Mouse (Mus musculus) gastrocnemius, postnatal 4 days (tissue): ENCODE measurements around the gene Zfyve9. TPM values are rescaled to one million over a fixed set of nuclear protein-coding genes. Genes with fewer than 3 reads are reported as not detected.

Experiments
- DNase-seq, 2 experiments: peaks; one replicate each; pipeline ENCODE4 v3.0.0; 2021 to 2022; ENCODE audit warnings: low spot score in 2 of 2, mixed read lengths in 2 of 2
- total RNA-seq, 2 experiments: library from RNA; stranded (reverse); gene quantifications; 2 replicates each; pipeline ENCODE4 v1.2.3; 2021

Gene Zfyve9
- total RNA-seq, 2 experiments from 2014 or later, result 24.5 to 26.5 TPM

DNA sequence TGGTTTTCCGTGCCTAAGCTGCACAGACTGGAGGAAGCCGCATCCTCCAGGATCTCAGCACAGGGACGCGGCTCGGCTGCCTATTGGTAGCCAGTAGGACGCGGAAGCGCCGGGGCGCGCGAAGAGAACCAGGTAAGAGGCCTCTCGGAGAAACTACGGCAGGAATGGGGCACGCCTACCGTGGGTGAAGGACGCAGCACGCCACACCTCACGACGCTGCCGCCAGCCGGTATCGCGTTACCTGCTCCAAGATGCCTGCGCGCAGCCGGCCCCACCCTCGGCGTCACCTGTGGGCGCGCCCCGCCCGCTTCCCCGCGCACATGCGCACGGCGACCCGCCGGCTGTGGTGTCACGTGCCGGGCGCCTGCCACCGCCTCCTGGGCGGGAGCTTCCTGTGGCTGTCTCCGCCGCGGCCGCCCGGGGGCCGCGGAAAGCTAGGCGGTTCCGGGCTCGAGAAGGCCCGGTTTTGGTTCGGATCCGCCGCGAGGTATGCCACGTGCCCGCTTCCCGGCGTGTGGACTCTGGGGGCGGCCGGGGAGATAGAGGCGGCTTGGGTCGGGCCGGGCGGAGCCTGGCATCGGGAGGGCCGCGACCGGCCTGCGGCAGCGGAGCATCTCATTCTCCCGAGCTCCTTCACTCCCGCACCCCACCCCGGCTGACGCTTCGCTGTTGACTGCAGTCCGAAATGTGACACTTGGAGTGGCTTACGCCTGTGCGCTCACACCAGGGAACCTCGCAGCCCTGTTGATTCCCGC is 160.8 kb downstream of the Zfyve9 start, which contains the start of gene Cc2d1b:
Gene Cc2d1b (plus strand): TSS at position 354 of the 755 bp plus-strand sequence.
- DNase-seq, result peak; percentile 81 to 88

DNA sequence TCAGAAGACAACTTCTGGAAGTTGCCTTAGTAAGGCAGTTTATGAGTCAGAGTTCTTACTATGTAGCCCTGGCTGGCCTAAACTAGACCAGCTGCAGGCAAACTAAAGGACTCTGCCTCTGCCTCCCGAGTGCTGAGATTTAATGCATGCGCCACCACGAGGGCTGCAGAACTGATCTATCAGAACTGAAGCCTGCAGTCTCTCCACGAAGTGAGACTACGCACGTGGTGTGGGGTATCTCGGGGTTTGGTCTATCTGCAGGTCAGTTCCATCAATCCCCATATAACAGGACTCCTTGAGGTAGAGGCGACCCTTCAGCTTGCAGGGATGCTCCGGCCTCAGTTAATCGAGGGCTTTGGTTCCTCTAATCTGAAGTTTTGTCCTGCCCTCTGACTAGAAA is 161.4 kb downstream of the Zfyve9 start:
- peak in 1 of 2 experiments; percentile 20 for DNase-seq

DNA sequence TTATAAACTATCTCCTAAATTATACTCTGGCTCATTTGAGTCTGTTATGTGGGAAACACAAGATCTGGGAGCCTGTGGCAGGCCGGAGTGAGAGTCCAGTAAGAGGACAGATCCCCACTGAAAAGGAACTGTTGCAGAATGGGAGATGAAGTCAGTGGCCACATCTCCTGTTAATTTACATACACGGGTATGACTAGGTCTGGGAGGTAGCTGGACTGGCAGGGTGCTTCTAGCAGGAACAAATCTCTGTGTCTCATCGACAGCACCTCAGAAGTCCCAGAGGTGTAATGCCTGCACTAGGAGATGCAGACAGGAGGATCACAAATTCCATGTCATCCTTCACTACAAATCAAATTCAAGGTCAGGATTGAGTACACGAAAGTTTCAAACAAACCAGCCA is 162.0 kb downstream of the Zfyve9 start:
- DNase-seq, result no peak

DNA sequence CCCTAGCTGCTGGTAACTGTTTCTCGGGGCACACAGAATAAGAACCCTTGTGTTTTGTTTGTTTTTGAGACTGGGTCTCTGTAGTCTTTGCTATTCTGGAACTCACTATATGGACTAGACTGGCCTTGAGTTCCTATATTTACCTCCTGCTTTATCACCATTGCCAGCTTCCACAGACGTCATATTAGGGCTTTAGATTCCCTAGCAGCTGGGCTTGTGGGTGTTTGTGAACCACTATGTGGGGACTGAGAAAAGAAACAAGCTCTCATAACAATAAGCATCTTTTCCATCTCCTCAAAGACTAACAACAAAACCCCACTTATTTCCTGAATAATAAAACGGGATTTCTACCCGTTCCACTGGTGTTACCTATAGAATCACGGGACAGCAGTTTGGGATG is 169.7 kb downstream of the Zfyve9 start:
- DNase-seq, result no peak

DNA sequence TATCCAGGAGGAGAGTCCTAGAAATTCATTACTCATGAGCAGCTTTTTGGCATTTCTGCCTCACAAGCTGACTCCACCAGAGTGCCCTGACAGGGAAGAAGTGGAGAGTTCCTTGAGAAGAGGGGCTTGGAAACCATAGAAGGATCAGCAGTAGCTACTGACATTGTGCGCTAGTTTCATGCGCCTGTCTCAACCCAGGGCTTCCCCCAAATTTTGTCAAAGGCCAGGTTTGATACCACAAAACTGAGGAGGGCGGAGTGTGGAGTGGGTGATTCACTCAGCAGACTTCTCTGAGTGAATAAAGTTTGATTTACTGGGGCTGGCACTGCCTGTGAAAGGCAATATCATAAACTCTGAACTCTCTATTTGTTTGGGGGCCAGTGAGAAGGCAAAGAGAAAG is 171.9 kb downstream of the Zfyve9 start:
- no peak for DNase-seq

DNA sequence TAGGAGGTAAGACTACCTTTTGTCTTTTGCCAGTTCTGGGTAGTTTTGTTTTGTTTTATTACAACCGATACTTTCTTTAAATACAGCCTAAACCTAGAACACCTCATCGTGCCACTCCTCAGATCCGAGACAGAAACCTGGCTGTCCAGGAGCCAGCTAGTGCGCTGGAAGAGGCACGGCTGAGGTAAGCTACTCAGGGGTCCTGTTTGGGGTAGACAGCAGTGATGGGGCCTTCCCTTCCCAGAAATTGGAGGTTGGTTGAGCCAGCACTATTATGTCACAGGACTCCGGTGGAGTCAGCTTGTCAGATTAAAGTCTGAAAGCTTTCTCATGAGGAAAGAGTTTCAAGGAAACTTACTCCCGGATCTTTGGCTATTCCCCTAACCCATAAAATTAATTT is 178.7 kb downstream of the Zfyve9 start:
- no peak for DNase-seq

DNA sequence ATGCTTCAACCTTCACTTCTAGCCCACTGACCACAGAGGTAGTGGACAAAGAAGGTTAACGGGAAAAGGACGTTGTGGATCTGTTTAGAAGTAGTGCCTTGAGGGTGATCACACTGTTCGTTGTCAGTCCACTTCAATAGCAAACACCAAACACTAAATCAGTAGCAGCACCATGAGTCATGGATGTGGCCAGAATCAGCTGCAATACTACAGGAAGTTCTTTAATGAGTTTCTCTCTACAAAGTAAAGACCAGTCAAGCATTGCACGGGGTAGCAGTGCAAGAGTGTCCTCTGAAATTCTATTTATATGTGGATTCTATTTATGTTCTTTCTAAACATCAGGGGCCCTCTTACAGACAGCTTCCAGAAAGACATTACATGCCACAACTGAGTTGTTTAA is 182.3 kb downstream of the Zfyve9 start:
- DNase-seq, result no peak

DNA sequence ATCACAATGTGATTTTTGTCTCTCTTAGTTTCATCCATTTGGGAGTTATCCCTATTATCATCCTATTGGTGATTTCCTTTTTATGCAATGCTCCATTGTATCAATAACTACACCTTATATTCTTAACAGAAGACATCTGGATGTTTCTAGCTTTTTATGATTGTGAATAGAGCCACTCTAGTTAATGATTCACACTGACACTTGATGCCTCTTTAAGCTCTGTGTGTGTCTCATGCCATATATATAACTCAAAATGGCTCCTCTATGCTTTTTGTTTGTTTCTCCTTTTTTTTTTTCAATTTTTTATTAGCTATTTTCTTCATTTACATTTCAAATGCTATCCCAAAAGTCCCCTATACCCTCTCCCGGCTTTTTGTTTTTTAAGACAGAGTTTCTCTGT is 184.8 kb downstream of the Zfyve9 start:
- DNase-seq, result no peak

DNA sequence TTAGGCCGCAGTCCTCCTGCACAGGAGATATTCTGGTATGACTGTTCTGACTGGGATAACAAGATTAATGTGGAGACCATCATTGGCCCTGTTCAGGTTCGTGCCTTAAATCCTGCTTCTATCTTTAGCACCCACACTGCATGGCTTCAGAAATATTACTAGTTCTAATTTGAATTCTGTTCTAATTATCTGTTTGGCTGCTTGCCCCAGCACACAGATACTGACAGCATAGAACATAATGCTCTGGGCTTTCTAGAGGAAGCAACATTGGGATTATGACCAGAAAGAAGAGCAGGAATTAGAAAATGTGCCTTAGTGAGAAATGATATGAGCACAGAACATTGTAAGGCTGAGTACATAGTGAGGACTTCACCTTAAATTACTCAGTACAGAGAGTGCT is 187.2 kb downstream of the Zfyve9 start:
- DNase-seq, result no peak

Other genes with a start within 250 kb of the Zfyve9 start
- 10 to 100 TPM; 35.5 to 39.3 TPM for gene Prpf38a, start 201.5 kb downstream of the Zfyve9 start, total RNA-seq
- 1 to 10 TPM; 1.4 to 2.0 TPM for gene Orc1, start 201.4 kb downstream of the Zfyve9 start, total RNA-seq
- 10 to 100 TPM; 30.0 to 33.1 TPM for gene Cc2d1b, start 160.9 kb downstream of the Zfyve9 start, total RNA-seq
- gene 3110021N24Rik, start 61.1 kb downstream of the Zfyve9 start, total RNA-seq, result under 1 TPM; 0.73 to 0.93 TPM
- gene Btf3l4, start 52.8 kb upstream of the Zfyve9 start, total RNA-seq, result 10 to 100 TPM; 83.6 to 97.1 TPM
- 10 to 100 TPM; 37.2 to 41.1 TPM for gene Txndc12, start 53.8 kb upstream of the Zfyve9 start, total RNA-seq
- 10 to 100 TPM; 19.8 to 20.4 TPM for gene Kti12, start 67.0 kb upstream of the Zfyve9 start, total RNA-seq
- gene A730015C16Rik, start 67.8 kb upstream of the Zfyve9 start, total RNA-seq, result under 1 TPM in 1 of 2 experiments, not detected in 1; 0.37 TPM
- gene Rab3b, start 98.3 kb upstream of the Zfyve9 start, total RNA-seq, result 1 to 10 TPM in 1 of 2 experiments, under 1 TPM in 1; 0.98 to 1.0 TPM
- 10 to 100 TPM; 95.5 to 98.8 TPM for gene Nrd1, start 219.9 kb upstream of the Zfyve9 start, total RNA-seq